ENCODE assay signal across 8 mouse cellular contexts in genomic region chr8:120970346-120970745, GRCm38 (mm10).
DNase-seq lines count a peak whose midpoint lies in the region; ATAC-seq and TF ChIP-seq lines count a peak whose summit lies in the region.

No protein-coding gene starts in this region.

- ATAC-seq in limb, embryonic 14.5 days (ENCODE audit: low FRiP score, low read depth): no peak
- ATAC-seq in stomach, postnatal 0 days (ENCODE audit: low FRiP score, low TSS enrichment): no peak

- DNase-seq in heart, postnatal 36 days: peak; percentile 45 to 62
- DNase-seq in heart, adult 9 months (ENCODE audit: low spot score in 2 of 2): no peak
- DNase-seq in right cerebral cortex, postnatal 14 days: peak; percentile 44
- DNase-seq in right cerebral cortex, adult 18-20 months: no peak
- peak; percentile 10 for DNase-seq in c-Kit-positive CD71-positive TER-119-positive erythroid progenitor cells, embryonic 14.5 days (ENCODE audit: low spot score)
- peak; percentile 26 for DNase-seq in limb, embryonic 14.5 days (ENCODE audit: low spot score)
- peak; percentile 80 for DNase-seq in stomach, postnatal 0 days (ENCODE audit: low spot score)
- DNase-seq in MN1 (ENCODE audit: low spot score): no peak

- no peak for TF ChIP-seq EP300 in stomach, postnatal 0 days (optimal IDR thresholded peaks at IDR 0.05)

- TF ChIP-seq POLR2A in limb, embryonic 14.5 days (IDR thresholded peaks at IDR 0.05; ENCODE audit: borderline replicate concordance, extremely low read depth, insufficient read depth, insufficient read length): no peak

- TF ChIP-seq CTCF in stomach, postnatal 0 days (IDR thresholded peaks at IDR 0.05; ENCODE audit: low read depth): peak; percentile 84

- intact Hi-C loops in heart, postnatal 36 days (cut with DNase I): loop anchor here (2.0 to 5.0 kb wide), 2 partner anchors 57 to 122 kb away; no protein-coding TSS in a partner anchor

- 24% methylated on average over 5 of the region's 5 CpGs for WGBS in limb, embryonic 14.5 days
- 38% methylated on average over 5 of the region's 5 CpGs for WGBS in stomach, postnatal 0 days

- no peaks in the 10 kb centered on the region for H3K36me3 ChIP-seq in limb, embryonic 14.5 days (ENCODE audit: control insufficient read depth, insufficient read depth, low read length)
- no peaks in the 10 kb centered on the region for H3K36me3 ChIP-seq in stomach, postnatal 0 days (ENCODE audit: control insufficient read depth, insufficient read depth, low read length)

- H3K9me3 ChIP-seq in limb, embryonic 14.5 days (ENCODE audit: control insufficient read depth, low read length): no peaks in the 10 kb centered on the region
- H3K9me3 ChIP-seq in stomach, postnatal 0 days (ENCODE audit: control insufficient read depth, low read length): no peaks in the 10 kb centered on the region

- no peak overlapping the region for H3K27ac ChIP-seq in limb, embryonic 14.5 days (replicated peaks; ENCODE audit: low read depth, low read length)
- H3K27ac ChIP-seq in stomach, postnatal 0 days (replicated peaks): no peak overlapping the region

- peaks cover 11% of the 10 kb centered on the region for H3K4me1 ChIP-seq in limb, embryonic 14.5 days (ENCODE audit: control insufficient read depth, insufficient read depth, low read length)
- H3K4me1 ChIP-seq in stomach, postnatal 0 days (replicated peaks; ENCODE audit: control insufficient read depth, insufficient read depth): no peaks in the 10 kb centered on the region

- H3K4me2 ChIP-seq in limb, embryonic 14.5 days (replicated peaks; ENCODE audit: low read depth, low read length, severe bottlenecking): no peak overlapping the region
- no peak overlapping the region for H3K4me2 ChIP-seq in stomach, postnatal 0 days (replicated peaks; ENCODE audit: low read depth)

- no peak overlapping the region for H3K4me3 ChIP-seq in limb, embryonic 14.5 days (replicated peaks; ENCODE audit: low read length)
- no peak overlapping the region for H3K4me3 ChIP-seq in stomach, postnatal 0 days (ENCODE audit: low read depth, low read length)

- H3K9ac ChIP-seq in limb, embryonic 14.5 days (ENCODE audit: low read depth, low read length, severe bottlenecking): no peak overlapping the region
- H3K9ac ChIP-seq in stomach, postnatal 0 days (ENCODE audit: low read length): no peak overlapping the region

- H3K27me3 ChIP-seq in limb, embryonic 14.5 days (ENCODE audit: control insufficient read depth, insufficient read depth, low read length): peaks cover 39% of the 10 kb centered on the region
- H3K27me3 ChIP-seq in stomach, postnatal 0 days (ENCODE audit: control insufficient read depth, insufficient read depth, low read length): no peaks in the 10 kb centered on the region

Comparison
In these comparisons a context has a peak if more than half of its experiments do, and no peak if none do; other contexts are left out.
1. DNase-seq: peak in heart, postnatal 36 days (2 of 2), right cerebral cortex, postnatal 14 days (single experiment), c-Kit-positive CD71-positive TER-119-positive erythroid progenitor cells, embryonic 14.5 days (single experiment), limb, embryonic 14.5 days (single experiment) and stomach, postnatal 0 days (single experiment); none in heart, adult 9 months (0 of 2), right cerebral cortex, adult 18-20 months (single experiment) and MN1 (single experiment).